Mouse (Mus musculus) midbrain, embryonic 12.5 days (tissue): ENCODE measurements around the gene Ceacam19. TPM values are rescaled to one million over a fixed set of nuclear protein-coding genes. Genes with fewer than 3 reads are reported as not detected.

ENCODE experiments used
- ATAC-seq: fragments of 200-750 bp; cut with Nextera tagmentation; 2 replicates; pipeline ENCODE4 v1.8.0; 2017; ENCODE audit warnings: low read depth, moderate TSS enrichment, moderate library complexity; ENCODE audit not compliant: low FRiP score
- H3K27ac ChIP-seq: fragments of 300-500 bp; sonication (generic); replicated peaks from 2 replicates; pipeline ENCODE4 v1.5.1; 2016; ENCODE audit warnings: mild to moderate bottlenecking
- H3K27me3 ChIP-seq: fragments of 300-500 bp; sonication (generic); 2 replicates; pipeline ENCODE4 v1.6.1; 2016; ENCODE audit warnings: mild to moderate bottlenecking
- H3K36me3 ChIP-seq: fragments of 300-500 bp; sonication (generic); 2 replicates; pipeline ENCODE4 v1.6.1; 2016
- H3K4me1 ChIP-seq: fragments of 300-500 bp; sonication (generic); 2 replicates; pipeline ENCODE4 v1.6.1; 2016
- H3K4me2 ChIP-seq: fragments of 300-500 bp; sonication (generic); replicated peaks from 2 replicates; pipeline ENCODE4 v1.6.1; 2016; ENCODE audit warnings: mild to moderate bottlenecking, moderate library complexity
- H3K4me3 ChIP-seq: fragments of 300-500 bp; sonication (generic); 2 replicates; pipeline ENCODE4 v1.5.1; 2016; ENCODE audit warnings: mild to moderate bottlenecking
- H3K9ac ChIP-seq: fragments of 300-500 bp; sonication (generic); replicated peaks from 2 replicates; pipeline ENCODE4 v1.6.1; 2016; ENCODE audit warnings: mild to moderate bottlenecking, moderate library complexity
- H3K9me3 ChIP-seq: fragments of 300-500 bp; sonication (generic); 2 replicates; pipeline ENCODE4 v1.6.1; 2016; ENCODE audit warnings: mild to moderate bottlenecking
- WGBS: fragments of 180-500 bp; shearing (Covaris S2); methylation state at CpG from one replicate; pipeline ENCODE4 v1.1.7; 2016; 5-methylcytosine and 5-hydroxymethylcytosine counted together
- polyA plus RNA-seq: library from polyadenylated mRNA; unstranded; fragments of >200 nt; fragmentation: Nextera tagmentation; extraction: Ambion mirVana; gene quantifications from 2 replicates; pipeline ENCODE4 v1.2.1, GENCODE M21; 2016

Gene Ceacam19
- polyA plus RNA-seq, 1 experiment from 2014 or later: not detected

DNA sequence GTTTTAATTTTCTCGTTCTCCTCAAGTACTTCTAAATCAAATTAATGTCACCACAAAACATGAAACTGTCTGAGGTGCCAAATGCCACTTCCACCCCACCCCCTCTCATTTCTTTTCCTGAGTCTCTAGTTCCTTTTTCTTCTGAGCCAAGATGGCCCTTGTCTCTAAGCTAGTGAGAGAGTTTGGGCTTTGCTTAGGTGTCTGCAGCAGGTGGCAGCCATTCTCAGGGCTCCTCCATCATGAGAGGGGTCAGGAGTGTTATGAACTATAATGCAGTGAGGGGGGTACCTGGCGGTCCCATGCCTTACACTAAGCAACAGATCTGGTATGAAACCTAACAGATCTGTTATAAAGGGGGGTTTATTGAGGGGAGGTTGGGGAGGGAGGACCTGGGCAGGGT, 35.6 kb upstream of the Ceacam19 start:
- no peaks in the 10 kb centered on the region for H3K27me3 ChIP-seq
- no peak overlapping the region for H3K27ac ChIP-seq
- 45% methylated on average over 2 of the region's 2 CpGs for WGBS
- ATAC-seq: no peak
- H3K4me2 ChIP-seq: no peak overlapping the region
- H3K4me3 ChIP-seq: no peak overlapping the region
- no peaks in the 10 kb centered on the region for H3K36me3 ChIP-seq
- 0 out of 2 replicates have a peak, but pooled peaks cover 9% of the 10 kb centered on the region for H3K4me1 ChIP-seq
- no peaks in the 10 kb centered on the region for H3K9me3 ChIP-seq
- no peak overlapping the region for H3K9ac ChIP-seq

DNA sequence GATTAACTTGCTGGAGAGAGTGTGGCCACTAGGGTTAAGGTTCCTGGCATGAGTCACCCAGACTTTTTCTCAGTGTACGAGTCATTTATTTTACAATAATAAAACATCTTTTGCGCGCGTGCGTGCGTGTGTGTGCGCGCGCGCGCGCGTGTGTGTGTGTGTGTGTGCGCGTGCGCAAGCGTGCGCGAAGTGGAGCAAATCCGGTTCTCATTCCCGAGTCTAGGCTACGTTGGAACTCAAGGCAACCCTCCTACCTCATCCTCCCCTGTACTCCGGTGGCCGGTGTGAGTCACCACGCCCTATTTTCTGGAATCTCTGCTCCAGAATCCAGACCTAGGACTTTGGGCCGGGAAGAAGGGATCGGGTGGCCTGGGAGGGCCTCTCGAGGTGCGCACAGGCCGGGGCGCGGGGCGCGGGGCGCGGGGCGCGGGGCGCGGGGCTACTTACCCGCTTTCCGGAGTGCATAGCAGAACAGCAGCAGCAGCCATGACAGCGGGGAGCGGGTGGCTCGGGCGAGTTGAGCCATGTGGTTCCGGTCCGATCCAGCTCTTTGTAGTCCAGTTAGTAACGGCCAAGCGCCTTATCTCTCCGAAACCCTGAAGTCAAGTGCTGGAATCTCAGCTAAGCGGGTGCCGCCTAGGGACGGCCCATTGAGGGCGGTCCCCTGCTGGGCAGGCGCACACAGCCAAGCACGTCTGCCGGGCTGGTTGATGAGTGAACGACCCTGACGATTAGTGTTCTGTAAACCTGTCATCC, 32.9 kb upstream of the Ceacam19 start, which contains the start of gene Pvr:
TSS of gene Pvr (minus strand) at position 655 of the 756 bp plus-strand sequence.
- H3K4me1 ChIP-seq: 0 out of 2 replicates have a peak, but pooled peaks cover 9% of the 10 kb centered on the region
- ATAC-seq: peak; percentile 83
- H3K9ac ChIP-seq: peak within 1 kb of the TSS; percentile 73
- WGBS: under 1% methylated on average over 60 of the region's 60 CpGs
- H3K27ac ChIP-seq: peak within 1 kb of the TSS; percentile 56
- H3K36me3 ChIP-seq: no peaks in the 10 kb centered on the region
- peak within 1 kb of the TSS; percentile 82 for H3K4me2 ChIP-seq
- H3K4me3 ChIP-seq: peak within 1 kb of the TSS; percentile 72
- H3K27me3 ChIP-seq: no peaks in the 10 kb centered on the region
- no peaks in the 10 kb centered on the region for H3K9me3 ChIP-seq

DNA sequence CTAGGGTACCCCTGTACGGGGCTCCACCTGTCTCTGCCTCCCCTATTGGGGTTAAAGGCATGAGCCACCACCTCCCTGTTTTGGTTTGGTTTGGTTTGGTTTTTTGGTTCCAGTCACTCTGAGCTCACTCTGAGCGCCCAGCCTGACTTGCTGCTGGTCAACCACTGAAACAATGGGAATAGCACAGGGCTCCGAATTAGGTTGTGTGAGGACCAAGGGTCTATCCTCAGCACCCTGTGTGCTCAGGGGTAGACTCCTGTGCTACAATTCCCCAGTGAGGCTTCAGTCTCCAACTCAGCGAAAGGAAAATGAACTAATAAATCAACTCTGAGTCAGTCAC, 32.4 kb upstream of the Ceacam19 start:
- ATAC-seq: peak; percentile 21; the same call in 1 of the 2 replicates
- Histone ChIP-seq H3K27ac (peak overlapping the region; percentile 56; the same call in 1 of the 2 replicates), H3K9ac (peak overlapping the region; percentile 73; the same call in 1 of the 2 replicates), H3K4me1 (0 out of 2 replicates have a peak, but pooled peaks cover 9% of the 10 kb centered on the region), H3K27me3 (no peaks in the 10 kb centered on the region), H3K4me2 (peak overlapping the region; percentile 82), H3K4me3 (peak overlapping the region; percentile 72), H3K36me3 (no peaks in the 10 kb centered on the region), H3K9me3 (no peaks in the 10 kb centered on the region)
- WGBS: 33% methylated on average over 4 of the region's 4 CpGs

DNA sequence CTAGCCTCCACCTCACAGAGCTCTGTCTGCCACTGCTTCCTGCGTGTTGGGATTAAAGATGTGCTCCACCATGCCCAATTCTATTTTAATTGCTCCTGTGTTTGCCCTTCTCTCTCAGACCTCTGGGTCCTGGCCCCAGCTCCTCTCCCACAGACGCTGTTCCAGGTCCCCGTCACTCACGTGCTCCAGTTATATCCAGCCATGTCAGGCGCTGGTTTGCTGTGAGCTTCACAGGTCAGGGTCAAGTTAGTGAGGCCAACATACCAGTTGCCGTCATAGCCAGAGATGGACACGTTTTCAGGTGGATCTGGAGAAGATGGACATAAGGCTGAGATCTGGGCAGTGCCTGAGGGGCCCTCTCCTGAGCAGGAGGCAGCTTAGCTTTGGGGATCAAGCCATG, 26.8 kb upstream of the Ceacam19 start:
- H3K4me2 ChIP-seq: no peak overlapping the region
- no peak overlapping the region for H3K9ac ChIP-seq
- WGBS: 94% methylated on average over 7 of the region's 7 CpGs
- no peak for ATAC-seq
- no peaks in the 10 kb centered on the region for H3K36me3 ChIP-seq
- H3K27ac ChIP-seq: no peak overlapping the region
- no peak overlapping the region for H3K4me3 ChIP-seq
- H3K4me1 ChIP-seq: no peaks in the 10 kb centered on the region
- no peaks in the 10 kb centered on the region for H3K27me3 ChIP-seq
- no peaks in the 10 kb centered on the region for H3K9me3 ChIP-seq

DNA sequence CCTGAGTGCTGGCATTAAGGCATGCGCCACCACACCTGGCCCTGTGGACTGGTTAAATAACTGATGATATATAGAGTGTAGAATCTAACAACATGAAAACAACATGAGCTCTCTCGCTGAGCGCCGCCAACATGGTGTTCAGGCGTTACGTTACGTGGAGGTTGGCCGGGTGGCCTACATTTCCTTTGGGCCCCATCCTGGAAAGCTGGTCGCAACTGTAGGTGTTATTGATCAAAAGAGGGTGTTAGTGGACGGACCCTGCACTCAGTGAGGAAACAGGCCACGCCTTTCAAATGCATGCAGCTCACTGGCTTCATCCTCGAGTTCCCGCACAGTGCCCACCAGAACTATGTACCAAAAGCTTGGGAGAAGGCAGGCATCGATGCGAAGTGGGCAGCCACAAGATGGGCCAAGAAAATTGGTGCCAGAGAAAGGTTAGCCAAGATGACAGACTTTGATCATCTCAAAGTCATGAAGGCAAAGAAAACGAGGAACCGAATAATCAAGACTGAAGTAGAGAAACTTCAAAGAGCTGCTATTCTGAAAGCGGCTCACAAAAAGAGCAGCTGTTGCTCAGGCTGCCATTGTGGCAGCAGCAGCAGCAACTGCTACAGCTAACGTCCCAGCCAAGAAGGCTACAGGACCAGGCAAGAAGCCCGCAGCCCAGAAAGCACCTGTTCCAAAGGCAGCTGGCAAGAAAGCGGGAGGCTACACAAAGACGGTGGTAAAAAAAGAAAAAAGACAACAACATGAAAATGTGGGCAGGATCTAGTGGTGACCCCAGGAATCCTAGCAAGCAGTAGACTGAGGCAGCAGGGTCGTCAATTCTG, 24.1 kb upstream of the Ceacam19 start:
- ATAC-seq: no peak
- Histone ChIP-seq H3K27ac (no peak overlapping the region), H3K36me3 (peaks cover 8% of the 10 kb centered on the region; the same call in 1 of the 2 replicates), H3K4me2 (no peak overlapping the region), H3K9ac (no peak overlapping the region), H3K27me3 (no peaks in the 10 kb centered on the region), H3K9me3 (peaks cover 1% of the 10 kb centered on the region; the same call in 1 of the 2 replicates), H3K4me3 (no peak overlapping the region), H3K4me1 (no peaks in the 10 kb centered on the region)
- WGBS: 84% methylated on average over 23 of the region's 23 CpGs

DNA sequence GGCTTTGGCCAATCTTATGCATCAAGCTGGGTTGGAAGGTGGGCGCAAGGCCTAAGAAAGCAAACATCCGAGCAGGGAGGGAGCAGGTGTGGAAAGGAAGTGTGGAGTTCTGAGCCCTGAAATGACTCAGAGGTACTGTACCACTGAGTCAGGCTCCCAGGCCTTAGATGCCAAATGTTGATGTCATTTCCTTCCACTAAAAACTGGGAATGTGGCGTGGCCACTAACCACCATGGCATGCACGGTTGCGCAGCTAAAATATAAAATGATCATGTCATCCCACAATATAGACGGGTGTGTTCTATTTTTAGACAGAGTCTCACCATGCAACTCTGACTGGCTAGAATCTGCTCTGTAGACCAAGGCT, 23.5 kb upstream of the Ceacam19 start:
- Histone ChIP-seq H3K9ac (no peak overlapping the region), H3K27me3 (no peaks in the 10 kb centered on the region), H3K4me2 (no peak overlapping the region), H3K4me3 (no peak overlapping the region), H3K9me3 (peaks cover 6% of the 10 kb centered on the region; the same call in 1 of the 2 replicates), H3K4me1 (no peaks in the 10 kb centered on the region), H3K36me3 (peaks cover 13% of the 10 kb centered on the region; the same call in 1 of the 2 replicates), H3K27ac (no peak overlapping the region)
- no peak for ATAC-seq
- WGBS: 89% methylated on average over 6 of the region's 6 CpGs

DNA sequence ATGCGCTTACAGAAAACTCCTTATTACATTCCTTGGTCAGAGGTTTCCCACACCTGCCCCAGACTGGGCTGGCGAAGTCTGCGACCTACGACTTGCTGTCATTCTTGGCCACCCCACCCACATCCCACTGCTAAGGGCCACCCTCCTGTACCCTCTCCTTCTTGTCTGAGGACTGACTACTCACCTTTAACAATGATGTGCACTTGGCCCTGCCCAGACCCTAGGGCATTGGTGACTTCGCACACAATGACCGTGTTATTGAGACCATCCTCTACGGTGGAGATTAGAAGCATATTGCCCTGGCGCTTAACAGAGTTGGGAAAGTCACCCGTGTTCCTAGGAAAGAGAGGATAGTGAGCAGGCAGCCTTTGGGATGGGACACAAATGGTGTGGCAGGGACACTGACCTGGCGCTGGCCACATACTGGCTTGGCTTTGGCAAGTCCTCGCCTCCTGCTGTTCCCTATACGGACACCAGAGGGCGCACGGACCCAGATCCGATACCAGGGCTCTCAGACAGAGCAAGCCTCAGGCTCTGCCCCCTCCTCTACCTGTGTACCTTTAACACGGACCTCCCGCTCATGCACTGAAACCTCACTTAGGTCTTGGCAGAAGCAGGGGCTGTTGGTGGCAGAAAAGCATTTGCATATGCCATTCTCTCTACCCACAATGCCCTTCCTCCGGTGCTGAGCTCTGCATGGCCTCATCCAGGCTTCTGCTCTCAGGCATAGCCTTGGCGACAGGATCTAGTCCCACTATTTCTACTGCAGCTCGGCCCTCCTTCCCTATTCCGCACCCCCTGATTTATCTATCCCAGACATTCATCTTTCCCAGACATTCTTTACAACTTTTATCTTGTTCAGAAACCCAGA, 22.9 kb upstream of the Ceacam19 start:
- peaks cover 13% of the 10 kb centered on the region; the same call in 1 of the 2 replicates for H3K36me3 ChIP-seq
- no peaks in the 10 kb centered on the region for H3K27me3 ChIP-seq
- WGBS: 53% methylated on average over 21 of the region's 21 CpGs
- no peak overlapping the region for H3K4me3 ChIP-seq
- peak; percentile 62 for ATAC-seq
- H3K4me2 ChIP-seq: no peak overlapping the region
- no peaks in the 10 kb centered on the region for H3K4me1 ChIP-seq
- H3K9ac ChIP-seq: no peak overlapping the region
- no peak overlapping the region for H3K27ac ChIP-seq
- peaks cover 6% of the 10 kb centered on the region; the same call in 1 of the 2 replicates for H3K9me3 ChIP-seq

DNA sequence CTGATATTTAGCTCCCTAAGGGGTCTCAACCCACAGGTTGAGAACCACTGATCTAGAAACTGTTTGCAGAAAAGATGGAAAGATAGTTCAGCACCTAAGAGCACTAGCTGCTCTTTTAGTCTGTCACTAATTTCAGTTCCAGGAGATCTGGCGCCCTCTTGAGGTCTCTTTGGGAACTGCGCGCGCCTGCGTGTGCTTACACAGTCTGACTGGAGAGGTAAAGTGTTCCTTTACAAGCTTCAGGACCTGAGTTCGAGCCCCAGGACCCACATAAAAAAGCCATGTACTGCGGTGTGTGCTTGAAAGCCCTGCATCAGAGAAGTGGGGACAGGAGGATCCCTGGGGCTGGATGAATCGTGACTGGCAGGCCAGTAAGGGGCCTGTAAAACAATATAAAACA, 2.1 kb upstream of the Ceacam19 start:
- no peak for ATAC-seq
- peaks cover 4% of the 10 kb centered on the region; the same call in 1 of the 2 replicates for H3K9me3 ChIP-seq
- 56% methylated on average over 8 of the region's 8 CpGs for WGBS

DNA sequence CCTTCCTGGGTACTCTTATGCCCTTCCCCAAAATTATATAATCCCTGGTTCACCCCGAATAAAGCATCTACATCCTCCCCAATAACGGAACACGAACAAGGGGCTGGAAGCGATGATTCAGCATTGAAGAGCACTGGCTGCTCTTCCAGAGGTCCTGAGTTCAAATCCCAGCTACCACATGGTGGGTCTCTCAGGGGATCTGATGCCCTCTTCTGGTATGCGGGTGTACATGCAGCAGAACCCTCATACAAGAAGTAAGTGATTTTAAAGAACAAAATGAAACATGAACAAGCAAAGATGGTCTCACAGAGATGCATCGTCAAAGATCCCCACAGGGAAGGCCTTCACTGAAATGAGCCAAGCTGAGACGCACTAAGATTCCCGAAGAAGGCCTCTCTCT, 7.0 kb downstream of the Ceacam19 start:
- no peak overlapping the region for H3K4me2 ChIP-seq
- no peaks in the 10 kb centered on the region for H3K4me1 ChIP-seq
- WGBS: 81% methylated on average over 8 of the region's 8 CpGs
- no peaks in the 10 kb centered on the region for H3K36me3 ChIP-seq
- ATAC-seq: no peak
- no peak overlapping the region for H3K4me3 ChIP-seq
- no peak overlapping the region for H3K27ac ChIP-seq
- H3K9ac ChIP-seq: no peak overlapping the region
- no peaks in the 10 kb centered on the region for H3K27me3 ChIP-seq
- no peaks in the 10 kb centered on the region; the same call in none of the 2 replicates for H3K9me3 ChIP-seq

More for the DNA sequence above, 2.1 kb upstream of the Ceacam19 start:
- H3K27me3 ChIP-seq: no peaks in the 10 kb centered on the region
- no peaks in the 10 kb centered on the region for H3K4me1 ChIP-seq
- no peak overlapping the region for H3K27ac ChIP-seq
- no peak overlapping the region for H3K4me2 ChIP-seq
- H3K9ac ChIP-seq: no peak overlapping the region
- no peaks in the 10 kb centered on the region for H3K36me3 ChIP-seq
- no peak overlapping the region for H3K4me3 ChIP-seq

DNA sequence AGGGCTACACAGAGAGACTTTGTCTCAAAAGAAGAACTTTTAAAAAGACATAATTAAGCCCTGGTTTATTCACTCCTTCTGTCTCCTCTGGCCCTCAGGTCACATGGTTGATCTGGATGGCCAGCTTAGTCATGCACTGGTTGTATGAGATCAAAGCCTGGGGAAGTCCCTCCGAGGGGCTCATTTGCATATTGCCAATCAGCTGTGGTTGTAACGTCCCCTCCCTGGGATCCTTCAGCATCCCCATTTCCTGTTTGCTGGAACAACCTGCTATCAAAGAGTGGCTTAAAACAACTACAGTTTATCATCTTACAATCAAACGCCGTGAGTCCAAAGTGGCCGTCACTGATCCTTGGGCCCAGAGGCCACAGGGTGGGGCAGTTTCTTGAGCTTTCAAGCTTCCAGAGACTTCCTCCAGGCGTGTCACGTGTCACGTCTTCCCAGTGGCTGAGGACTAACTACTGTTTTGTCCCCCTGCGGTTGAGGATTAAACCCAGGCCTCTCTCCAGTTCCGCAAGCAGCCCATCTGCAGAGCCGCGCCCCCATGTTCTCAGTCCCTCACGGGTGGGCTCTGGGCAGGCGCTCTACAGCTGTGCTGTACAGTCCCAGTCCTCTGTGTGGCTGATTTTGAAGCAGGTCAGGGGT, 10.9 kb downstream of the Ceacam19 start:
- Histone ChIP-seq H3K9me3 (no peaks in the 10 kb centered on the region), H3K27ac (no peak overlapping the region), H3K4me2 (no peak overlapping the region), H3K27me3 (no peaks in the 10 kb centered on the region), H3K4me3 (no peak overlapping the region), H3K4me1 (no peaks in the 10 kb centered on the region), H3K36me3 (no peaks in the 10 kb centered on the region), H3K9ac (no peak overlapping the region)
- 50% methylated on average over 14 of the region's 14 CpGs for WGBS
- ATAC-seq: peak; percentile 61
